Mouse (Mus musculus) common myeloid progenitor, adult 5-6 weeks (primary cell): ENCODE measurements around the gene Mrpl24. TPM values are rescaled to one million over a fixed set of nuclear protein-coding genes. Genes with fewer than 3 reads are reported as not detected.
"Not testable (repeated sequence)": the region's sequence is repeated elsewhere in the genome, so short reads cannot be mapped to it uniquely, and the experiment has no call there.

Experiments used
- ATAC-seq: replicated peaks from 2 replicates; pipeline ENCODE4 v1.8.0; 2016; ENCODE audit warnings: low read depth, mild to moderate bottlenecking, moderate TSS enrichment, inconsistent platforms; ENCODE audit not compliant: poor library complexity, severe bottlenecking
- total RNA-seq: library from RNA; stranded (forward); fragments of 200-1000, 187-1606 nt; gene quantifications from 2 replicates; pipeline ENCODE4 v1.2.3, GENCODE M21; 2017

Gene Mrpl24
- 114 and 121 TPM in 2 replicates for total RNA-seq

GRCm38 (mm10) chr3:87919336-87920108 is at the start of gene Mrpl24:
Mrpl24 (plus strand) TSS chr3:87919506.
- peak; percentile 90 for ATAC-seq

DNA sequence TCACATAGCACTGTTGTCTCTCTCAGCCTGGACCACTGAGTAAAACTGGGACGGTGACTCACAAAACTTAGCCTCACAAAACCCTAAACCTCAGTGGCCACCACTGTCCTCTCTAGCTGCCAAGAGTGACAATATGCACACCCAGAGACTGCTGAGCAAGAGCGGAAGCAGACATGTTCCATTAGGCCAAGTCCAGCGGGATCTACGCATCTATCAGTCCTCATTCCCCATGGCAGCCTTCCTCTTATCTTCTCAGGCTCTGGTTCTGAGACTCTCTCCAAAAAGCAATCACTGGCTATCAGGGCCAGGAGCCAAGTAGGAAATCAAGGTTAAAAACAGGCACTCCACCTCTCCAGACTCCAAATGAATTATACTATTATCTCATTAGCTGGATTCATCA is 41.6 kb upstream of the Mrpl24 start:
- ATAC-seq, result no peak

DNA sequence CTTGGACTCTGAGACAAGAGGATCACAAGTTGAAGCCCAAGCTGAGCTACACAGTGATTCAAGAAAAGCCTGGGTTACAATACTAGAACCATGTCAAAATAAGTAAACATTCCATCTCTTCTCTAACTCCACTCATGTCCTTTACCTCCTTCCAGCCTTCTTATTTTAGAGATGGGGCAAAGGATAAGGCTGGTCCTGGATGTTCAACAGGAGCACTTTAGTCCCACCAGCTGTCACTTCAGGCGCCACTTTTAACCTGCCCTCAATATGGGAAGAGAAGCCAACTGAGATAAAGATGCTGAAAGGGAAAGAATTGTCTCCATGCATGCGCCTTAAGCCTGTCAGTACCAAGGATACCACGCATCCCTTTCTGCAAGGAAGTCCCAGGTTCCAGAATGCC is 35.0 kb upstream of the Mrpl24 start:
- ATAC-seq, result no peak

GRCm38 (mm10) chr3:87884708-87885251 is 34.5 kb upstream of the Mrpl24 start:
- peak; percentile 15; the same call in 1 of the 2 replicates for ATAC-seq

DNA sequence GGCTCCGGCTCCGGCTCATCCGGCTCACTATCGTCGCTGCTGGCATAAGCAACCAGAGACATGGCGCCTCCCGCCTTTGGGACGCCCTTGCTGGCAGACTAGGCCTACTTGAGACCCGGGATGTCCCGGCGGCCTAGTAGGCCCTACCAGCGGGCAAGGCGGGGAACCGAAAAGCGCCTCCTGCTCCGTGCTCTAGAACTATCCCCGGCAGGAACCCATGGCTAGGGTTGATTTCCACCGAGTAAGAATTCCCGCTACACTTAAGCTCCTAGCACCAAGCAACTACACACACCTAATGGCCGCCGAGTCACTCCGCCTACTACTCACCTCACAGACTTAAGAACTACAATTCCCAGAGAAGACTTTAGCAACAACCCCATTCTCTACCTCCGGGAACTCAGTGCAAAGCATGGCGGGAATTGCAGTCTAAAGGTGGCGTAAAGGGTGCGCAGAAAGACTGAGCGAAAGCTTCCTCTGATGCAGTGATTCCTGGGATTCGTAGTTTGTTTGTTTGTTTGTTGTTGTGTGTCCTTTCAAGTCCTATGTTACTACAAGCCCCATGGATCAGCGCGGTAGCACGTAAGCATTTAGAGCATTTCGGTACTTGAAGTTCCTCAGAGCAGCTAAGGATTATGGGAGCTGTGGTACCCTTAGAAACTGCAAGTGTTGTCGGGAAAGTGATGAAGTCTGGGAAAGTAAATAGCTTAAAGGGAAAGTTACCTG is 33.9 kb upstream of the Mrpl24 start, which contains the start of gene Prcc:
Gene Prcc, minus strand, starts transcription at position 328 of the 723 bp plus-strand sequence.
- ATAC-seq, result peak; percentile 96

GRCm38 (mm10) chr3:87886004-87886365 is 33.3 kb upstream of the Mrpl24 start:
- ATAC-seq, result peak; percentile 5

- ATAC-seq, result no peak
Observed at GRCm38 (mm10) chr3:87886416-87886815, 32.9 kb upstream of the Mrpl24 start.

GRCm38 (mm10) chr3:87887400-87887799 is 31.9 kb upstream of the Mrpl24 start:
- ATAC-seq, result not testable (repeated sequence)

GRCm38 (mm10) chr3:87891481-87891880 is 27.8 kb upstream of the Mrpl24 start:
- ATAC-seq, result no peak

GRCm38 (mm10) chr3:87893367-87893905 is 25.9 kb upstream of the Mrpl24 start:
- ATAC-seq, result no peak

DNA sequence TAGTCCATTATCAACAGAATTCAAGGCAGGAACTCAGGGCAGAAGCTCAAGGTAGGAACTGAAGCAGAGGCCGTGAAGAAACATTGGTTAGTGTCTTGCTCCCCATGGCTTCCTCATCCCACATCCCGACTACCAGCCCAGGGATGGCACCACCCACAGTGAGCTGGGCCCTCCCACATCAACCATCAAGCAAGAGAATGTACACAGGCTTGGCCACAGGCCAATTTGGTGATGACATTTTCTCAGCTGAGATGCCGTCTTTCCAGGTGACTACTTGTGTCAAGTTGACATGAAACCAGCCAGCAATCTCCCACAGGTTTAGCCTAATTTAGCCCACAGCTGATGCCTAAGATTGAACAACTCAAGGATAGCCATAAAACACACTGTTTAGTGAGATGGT is 20.0 kb upstream of the Mrpl24 start:
- no peak for ATAC-seq

- ATAC-seq, result no peak
Observed at GRCm38 (mm10) chr3:87899776-87900175, 19.5 kb upstream of the Mrpl24 start.

DNA sequence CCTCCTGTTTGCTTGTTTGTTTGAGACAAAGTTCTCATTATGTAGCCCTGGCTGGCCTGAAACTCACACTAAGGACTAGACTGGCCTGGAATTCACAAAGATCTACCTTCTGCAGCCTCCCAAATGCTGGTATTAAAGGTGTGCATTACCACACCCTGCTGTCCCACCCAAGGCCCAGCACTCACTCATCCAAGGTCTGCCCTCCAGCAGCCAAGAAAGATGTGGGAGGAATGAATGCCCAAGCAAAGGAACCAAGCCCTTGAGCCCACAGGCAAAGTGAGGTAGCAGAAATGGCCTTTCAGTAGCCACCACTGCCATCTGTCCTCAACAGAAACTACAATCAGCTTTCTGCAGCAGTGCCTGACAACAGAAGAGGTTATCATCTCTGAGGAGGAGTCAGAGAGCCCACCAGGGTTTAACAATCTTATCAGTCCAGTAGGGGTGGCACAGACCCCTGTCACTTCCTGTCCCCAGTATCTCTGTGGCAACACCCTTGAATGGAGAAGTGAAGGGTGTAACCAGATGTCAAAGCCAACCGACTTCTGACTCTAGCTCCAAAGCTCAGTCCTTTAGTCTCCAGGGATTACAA is 18.2 kb upstream of the Mrpl24 start:
- peak; percentile 86 for ATAC-seq

DNA sequence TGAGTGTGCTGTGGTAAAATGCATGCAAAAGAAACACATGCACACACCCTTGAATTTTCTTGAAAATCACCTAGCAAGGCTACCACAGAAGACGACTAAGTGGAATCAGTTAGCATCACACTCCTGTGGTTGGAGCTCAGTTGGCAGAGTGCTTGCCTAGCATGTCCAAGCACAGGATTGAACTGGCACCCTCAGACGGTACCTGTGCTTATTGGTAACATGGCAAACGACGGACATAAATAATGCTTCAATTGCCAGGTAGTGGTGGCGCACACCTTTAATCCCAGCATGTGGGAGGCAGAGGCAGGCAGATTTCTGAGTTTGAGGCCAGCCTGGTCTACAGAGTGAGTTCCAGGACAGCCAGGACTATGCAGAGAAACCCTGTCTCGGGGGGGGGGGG is 17.3 kb upstream of the Mrpl24 start:
- ATAC-seq, result 0 out of 2 replicates have a peak, but pooled peaks have one; percentile 1

GRCm38 (mm10) chr3:87903821-87904220 is 15.5 kb upstream of the Mrpl24 start:
- no peak for ATAC-seq

- ATAC-seq, result peak; percentile 72
Observed at GRCm38 (mm10) chr3:87905880-87906485, 13.3 kb upstream of the Mrpl24 start, which contains the start of gene Hdgf. Hdgf (plus strand) TSS chr3:87906321.

- no peak for ATAC-seq
Observed at GRCm38 (mm10) chr3:87906601-87906980, 12.7 kb upstream of the Mrpl24 start.

- ATAC-seq, result no peak
Observed at GRCm38 (mm10) chr3:87906981-87907857, 12.1 kb upstream of the Mrpl24 start.

GRCm38 (mm10) chr3:87907906-87908305 is 11.4 kb upstream of the Mrpl24 start:
- no peak for ATAC-seq
